Mouse (Mus musculus) liver, postnatal 0 days (tissue): ENCODE results near the gene Dgkz. TPM values are rescaled to one million over a fixed set of nuclear protein-coding genes. Genes with fewer than 3 reads are reported as not detected.

ENCODE experiments used
- ATAC-seq: fragments of 200-750 bp; cut with Nextera tagmentation; 2 replicates; pipeline ENCODE4 v1.8.0; 2017; ENCODE audit warnings: mild to moderate bottlenecking, moderate library complexity
- DNase-seq: peaks from one replicate; pipeline ENCODE4 v3.0.0-alpha.2; 2016
- H3K27ac ChIP-seq: fragments of 300-500 bp; sonication (generic); 2 replicates; pipeline ENCODE4 v1.5.1; 2014; ENCODE audit warnings: antibody characterized with exemption, moderate library complexity, mild to moderate bottlenecking, low read depth
- H3K27me3 ChIP-seq: fragments of 300-500 bp; sonication (generic); 2 replicates; pipeline ENCODE4 v1.6.1; 2014; ENCODE audit warnings: low read length, control low read depth, mixed read lengths; ENCODE audit not compliant: insufficient read depth
- H3K36me3 ChIP-seq: fragments of 300-500 bp; sonication (generic); replicated peaks from 2 replicates; pipeline ENCODE4 v1.6.1; 2014; ENCODE audit warnings: mild to moderate bottlenecking, control low read depth, low read length, moderate library complexity, mixed read lengths; ENCODE audit not compliant: insufficient read depth
- H3K4me1 ChIP-seq: fragments of 300-500 bp; sonication (generic); 2 replicates; pipeline ENCODE4 v1.6.1; 2014; ENCODE audit warnings: antibody characterized with exemption, mild to moderate bottlenecking, control low read depth; ENCODE audit not compliant: insufficient read depth
- H3K4me2 ChIP-seq: fragments of 300-500 bp; sonication (generic); 2 replicates; pipeline ENCODE4 v1.6.1; 2014; ENCODE audit warnings: low read depth, mild to moderate bottlenecking, low read length, moderate library complexity, mixed read lengths
- H3K4me3 ChIP-seq: fragments of 300-500 bp; sonication (generic); 2 replicates; pipeline ENCODE4 v1.5.1; 2014; ENCODE audit warnings: low read depth, low read length
- H3K9ac ChIP-seq: fragments of 300-500 bp; sonication (generic); replicated peaks from 2 replicates; pipeline ENCODE4 v1.6.1; 2014; ENCODE audit warnings: mild to moderate bottlenecking, moderate library complexity
- H3K9me3 ChIP-seq: fragments of 300-500 bp; sonication (generic); 2 replicates; pipeline ENCODE4 v1.6.1; 2016; ENCODE audit warnings: mild to moderate bottlenecking, control low read depth, low read length, mixed read lengths
- CTCF ChIP-seq: sonication (generic); IDR thresholded peaks from 2 replicates; pipeline ENCODE4 v1.5.1; 2016; ENCODE audit warnings: antibody characterized with exemption, low read depth
- EP300 ChIP-seq: IDR thresholded peaks from 2 replicates; pipeline ENCODE4 v1.6.1; 2016; ENCODE audit warnings: antibody characterized with exemption, low read depth, mild to moderate bottlenecking
- WGBS: fragments of 180-500 bp; shearing (Covaris S2); extraction: QIAGEN DNeasy Blood & Tissue Kit; methylation state at CpG from one replicate; pipeline ENCODE4 v1.1.7; 2014; ENCODE audit not compliant: insufficient replicate concordance; 5-methylcytosine and 5-hydroxymethylcytosine counted together
- polyA plus RNA-seq: library from polyadenylated mRNA; unstranded; fragments of >200 nt; fragmentation: Nextera tagmentation; extraction: Ambion mirVana; gene quantifications from 2 replicates; pipeline ENCODE4 v1.2.1, GENCODE M21; 2015

Gene Dgkz
- polyA plus RNA-seq, 1 experiment from 2014 or later, result 15.9 TPM

DNA sequence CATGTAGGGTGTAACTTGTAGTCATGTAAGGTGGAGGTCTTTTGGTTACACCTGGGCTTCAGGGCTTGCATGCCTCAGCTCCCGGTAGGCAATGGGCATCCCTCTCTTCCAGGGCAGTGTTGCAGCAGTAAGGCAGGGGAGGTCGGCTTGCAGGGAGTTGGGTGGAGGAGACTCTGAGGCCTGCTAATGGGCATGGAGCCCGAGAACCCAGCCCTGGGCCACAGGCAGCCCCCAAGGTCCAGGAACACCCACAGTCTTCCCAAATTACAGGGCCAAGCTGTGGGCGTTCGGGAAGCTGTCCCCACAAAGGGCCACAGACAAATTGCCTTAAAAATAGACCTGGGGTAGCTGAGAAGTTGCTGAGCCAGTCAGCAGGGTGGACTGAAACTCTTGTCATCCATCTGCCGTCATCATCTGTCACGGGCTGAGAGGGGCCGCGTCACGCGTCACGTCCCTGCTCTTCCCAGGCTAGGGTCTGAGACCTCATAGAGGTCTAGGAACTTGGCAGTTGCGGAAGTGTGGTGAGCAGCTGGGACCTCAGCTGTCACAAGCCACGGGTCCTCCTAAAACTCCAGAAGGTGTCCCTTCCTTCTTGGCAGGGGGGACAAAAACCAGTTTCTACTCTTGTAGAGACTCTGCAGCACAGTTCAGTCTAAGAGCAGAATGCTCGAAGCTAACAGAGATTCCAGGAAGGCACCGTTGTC lies 22.4 kb upstream of the Dgkz start:
- WGBS, result 78% methylated on average over 16 of the region's 16 CpGs
- Histone ChIP-seq H3K9me3 (no peaks in the 10 kb centered on the region), H3K27me3 (0 out of 2 replicates have a peak, but pooled peaks cover 5% of the 10 kb centered on the region), H3K27ac (no peak overlapping the region), H3K4me3 (no peak overlapping the region), H3K4me1 (peaks cover 2% of the 10 kb centered on the region; the same call in 1 of the 2 replicates), H3K9ac (no peak overlapping the region), H3K36me3 (no peaks in the 10 kb centered on the region), H3K4me2 (no peak overlapping the region)
- no peak for TF ChIP-seq CTCF
- no peak for TF ChIP-seq EP300
- no peak for ATAC-seq
- no peak for DNase-seq

DNA sequence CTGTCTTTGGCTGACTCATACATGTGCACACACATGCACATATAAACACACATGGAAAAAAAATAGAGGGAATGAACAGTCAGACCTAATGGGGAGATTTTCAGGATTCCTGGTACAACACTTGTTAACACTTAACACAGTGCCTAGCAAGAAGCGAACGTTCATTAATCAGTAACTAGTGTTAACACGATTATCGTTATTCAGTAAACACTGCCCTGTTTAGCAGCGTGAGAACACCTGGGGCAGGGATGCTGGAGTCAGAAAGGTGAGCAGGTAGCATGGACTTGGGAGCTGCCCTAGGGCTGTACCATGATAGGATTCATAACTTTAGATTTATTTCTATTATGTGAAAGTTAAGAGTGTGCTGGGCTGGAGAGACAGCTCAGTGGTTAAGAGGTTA lies 20.3 kb upstream of the Dgkz start:
- H3K9me3 ChIP-seq, result no peaks in the 10 kb centered on the region
- H3K9ac ChIP-seq, result no peak overlapping the region
- DNase-seq (no peak), ATAC-seq (0 out of 2 replicates have a peak, but pooled peaks have one; percentile 23)
- no peak overlapping the region for H3K4me2 ChIP-seq
- WGBS, result 56% methylated on average over 5 of the region's 5 CpGs
- H3K36me3 ChIP-seq, result no peaks in the 10 kb centered on the region
- H3K27ac ChIP-seq, result no peak overlapping the region
- no peak overlapping the region for H3K4me3 ChIP-seq
- H3K27me3 ChIP-seq, result 0 out of 2 replicates have a peak, but pooled peaks cover 5% of the 10 kb centered on the region
- H3K4me1 ChIP-seq, result peaks cover 2% of the 10 kb centered on the region; the same call in 1 of the 2 replicates
- no peak for TF ChIP-seq CTCF
- TF ChIP-seq EP300, result no peak

DNA sequence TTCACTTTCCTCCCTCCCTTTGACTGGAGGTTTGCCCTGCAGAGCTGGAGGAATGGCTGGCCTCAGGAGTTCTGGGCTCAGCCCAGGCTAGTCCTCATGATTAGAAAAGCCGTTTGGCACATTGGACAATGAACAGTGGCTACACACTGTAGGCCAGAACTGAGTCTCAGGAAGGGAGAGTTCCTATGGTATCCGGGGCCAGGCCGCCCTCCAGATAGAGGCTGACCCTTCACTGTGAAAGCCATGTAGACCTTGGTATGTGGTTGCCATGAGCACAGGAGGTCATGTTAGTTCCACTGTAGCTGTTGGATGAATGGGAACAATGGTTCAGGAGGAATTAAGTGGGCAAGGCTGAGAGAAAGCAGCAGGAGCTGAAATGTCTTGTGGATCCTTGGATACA lies 17.7 kb upstream of the Dgkz start:
- 77% methylated on average over 3 of the region's 3 CpGs for WGBS
- no peak overlapping the region for H3K4me3 ChIP-seq
- H3K9ac ChIP-seq, result no peak overlapping the region
- 0 out of 2 replicates have a peak, but pooled peaks cover 3% of the 10 kb centered on the region for H3K27me3 ChIP-seq
- TF ChIP-seq CTCF, result no peak
- TF ChIP-seq EP300, result no peak
- H3K27ac ChIP-seq, result no peak overlapping the region
- no peak overlapping the region for H3K4me2 ChIP-seq
- H3K9me3 ChIP-seq, result 0 out of 2 replicates have a peak, but pooled peaks cover 3% of the 10 kb centered on the region
- ATAC-seq (no peak), DNase-seq (no peak)
- H3K36me3 ChIP-seq, result no peaks in the 10 kb centered on the region
- peaks cover 2% of the 10 kb centered on the region; the same call in 1 of the 2 replicates for H3K4me1 ChIP-seq

DNA sequence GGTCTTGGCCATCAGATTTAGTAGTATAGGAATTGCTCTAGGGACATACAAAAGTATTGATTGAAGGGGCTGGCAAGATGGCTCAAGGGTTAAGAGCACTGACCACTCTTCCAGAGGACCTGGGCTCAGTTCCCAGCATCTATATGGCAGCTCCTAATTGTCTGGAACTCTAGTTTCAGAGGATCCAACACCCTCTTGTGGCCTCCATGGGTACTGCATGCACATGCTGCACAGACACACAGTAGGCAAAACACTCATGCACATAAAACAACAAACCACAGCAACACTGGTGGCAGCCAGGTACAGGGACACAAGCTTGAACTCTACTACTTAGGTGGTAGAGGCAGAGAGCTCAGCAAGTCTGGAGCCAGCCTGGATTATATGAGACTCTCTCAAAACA lies 14.1 kb upstream of the Dgkz start:
- H3K4me1 ChIP-seq, result peaks cover 7% of the 10 kb centered on the region; the same call in 1 of the 2 replicates

DNA sequence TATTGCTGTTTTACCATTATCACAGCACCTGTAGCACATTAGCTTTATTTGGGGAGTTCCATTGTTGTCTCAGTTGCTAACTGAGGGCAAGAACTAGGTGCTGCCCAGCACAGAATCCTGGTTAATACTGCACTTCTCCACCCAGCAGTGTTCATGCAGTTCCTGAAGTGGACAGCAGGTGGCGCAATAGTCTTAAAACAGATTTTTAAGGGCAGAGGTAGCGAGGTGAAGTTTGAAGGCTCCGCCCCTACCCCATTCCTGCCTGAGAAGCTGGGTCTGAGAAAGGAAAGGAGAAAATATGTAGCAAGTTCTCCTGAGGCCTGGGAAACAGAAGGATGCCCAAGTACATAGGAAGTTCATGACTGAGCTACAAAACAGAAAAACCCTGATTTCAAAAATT lies 11.9 kb upstream of the Dgkz start:
- Histone ChIP-seq H3K27ac (no peak overlapping the region), H3K4me3 (no peak overlapping the region), H3K4me1 (peaks cover 12% of the 10 kb centered on the region), H3K27me3 (no peaks in the 10 kb centered on the region), H3K9me3 (0 out of 2 replicates have a peak, but pooled peaks cover 3% of the 10 kb centered on the region), H3K9ac (no peak overlapping the region), H3K36me3 (no peaks in the 10 kb centered on the region), H3K4me2 (no peak overlapping the region)
- peak; percentile 87 for DNase-seq
- TF ChIP-seq CTCF (peak; percentile 90), EP300 (no peak)
- WGBS, result 2% methylated on average over 3 of the region's 3 CpGs
- ATAC-seq, result peak; percentile 32; the same call in 1 of the 2 replicates

More for the DNA sequence above, 14.1 kb upstream of the Dgkz start:
- H3K4me3 ChIP-seq, result no peak overlapping the region
- no peaks in the 10 kb centered on the region for H3K36me3 ChIP-seq
- no peak overlapping the region for H3K9ac ChIP-seq
- H3K9me3 ChIP-seq, result 0 out of 2 replicates have a peak, but pooled peaks cover 3% of the 10 kb centered on the region
- no peak for ATAC-seq
- no peak overlapping the region for H3K27ac ChIP-seq
- DNase-seq, result no peak
- no peak overlapping the region for H3K4me2 ChIP-seq
- 0 out of 2 replicates have a peak, but pooled peaks cover 2% of the 10 kb centered on the region for H3K27me3 ChIP-seq
- no peak for TF ChIP-seq EP300
- TF ChIP-seq CTCF, result peak; percentile 59

DNA sequence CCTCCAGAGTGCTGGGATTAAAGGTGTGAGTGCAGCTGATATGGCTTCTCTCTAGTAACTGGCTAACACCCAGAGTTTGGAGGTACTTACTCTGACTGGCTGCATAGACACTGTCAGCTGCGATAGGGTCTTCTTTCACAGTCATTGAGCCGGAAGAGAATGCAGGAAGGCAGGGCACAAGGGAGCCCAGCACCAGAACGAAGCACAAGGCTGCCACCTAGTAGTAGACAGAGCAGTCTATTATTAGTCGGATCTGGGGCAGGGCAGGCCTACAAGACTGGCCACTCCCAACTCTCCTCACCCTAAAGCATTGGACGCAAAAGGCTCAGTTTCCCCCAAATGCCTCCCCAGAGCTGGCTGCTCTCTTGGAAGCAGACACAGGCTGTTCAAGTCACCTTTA lies 10.4 kb upstream of the Dgkz start:
- 8% methylated on average over 5 of the region's 5 CpGs for WGBS
- DNase-seq (peak; percentile 28), ATAC-seq (no peak)
- peak; percentile 66 for TF ChIP-seq CTCF
- no peak for TF ChIP-seq EP300
- Histone ChIP-seq H3K9ac (no peak overlapping the region), H3K36me3 (no peaks in the 10 kb centered on the region), H3K27ac (no peak overlapping the region), H3K4me2 (no peak overlapping the region; the same call in 1 of the 2 replicates), H3K4me1 (peaks cover 12% of the 10 kb centered on the region), H3K9me3 (0 out of 2 replicates have a peak, but pooled peaks cover 3% of the 10 kb centered on the region), H3K27me3 (no peaks in the 10 kb centered on the region), H3K4me3 (no peak overlapping the region)
